Mouse (Mus musculus) forelimb bud, embryonic 11.5 days (tissue): ENCODE measurements around the gene Zbtb2.
A peak's percentile ranks its signal among the peaks of the same experiment; 100 is the strongest.

Experiments used
- DNase-seq: peaks from one replicate; pipeline ENCODE4 v3.0.0-alpha.2; 2012; ENCODE audit warnings: low read depth, low spot score

Gene Zbtb2

GRCm38 (mm10) chr10:4334039-4334683 is 53.7 kb downstream of the Zbtb2 start:
- peak; percentile 63 for DNase-seq

- peak; percentile 56 for DNase-seq
Observed at GRCm38 (mm10) chr10:4333319-4333718, 54.6 kb downstream of the Zbtb2 start.

- no peak for DNase-seq
Observed at GRCm38 (mm10) chr10:4332228-4332979, 55.5 kb downstream of the Zbtb2 start.

GRCm38 (mm10) chr10:4327716-4328115 is 60.2 kb downstream of the Zbtb2 start:
- DNase-seq = no peak

GRCm38 (mm10) chr10:4325562-4325961 is 62.3 kb downstream of the Zbtb2 start:
- no peak for DNase-seq

- no peak for DNase-seq
Observed at GRCm38 (mm10) chr10:4323885-4324284, 64.0 kb downstream of the Zbtb2 start.
